Comparison of ENCODE assay signal across 28 mouse cellular contexts in genomic region chr5:111792746-111793145, GRCm38 (mm10). TPM values are rescaled to one million over a fixed set of nuclear protein-coding genes. Genes with fewer than 3 reads are reported as not detected.
"Had no signal": no experiment of that assay in that cellular context is flagged by ENCODE, and none has a peak within 500 bp of the region (broad histone marks: within the 10 kb centered on the region; RNA-seq: fewer than 3 reads in every experiment).

No protein-coding gene starts in this region.

- H3K36me3 ChIP-seq: limb, embryonic 12.5 days; limb, embryonic 15.5 days; midbrain, embryonic 12.5 days; midbrain, embryonic 15.5 days; neural tube, embryonic 12.5 days; neural tube, embryonic 15.5 days had no signal

- H3K4me3 ChIP-seq: limb, embryonic 12.5 days; limb, embryonic 15.5 days; midbrain, embryonic 12.5 days; midbrain, embryonic 15.5 days; neural tube, embryonic 12.5 days; neural tube, embryonic 15.5 days had no signal

- H3K4me1 ChIP-seq: midbrain, embryonic 12.5 days; midbrain, embryonic 15.5 days had no signal

- ATAC-seq: liver, postnatal 0 days; lung, postnatal 0 days; midbrain, embryonic 15.5 days had no signal

- DNase-seq: kidney, postnatal 14 days; kidney, postnatal 4 days; left cerebral cortex, postnatal 4 days; liver, postnatal 0 days; lung, embryonic 14.5 days; right cerebral cortex, adult 18-20 months; right cerebral cortex, postnatal 14 days; right cerebral cortex, postnatal 4 days; thymus, adult 2 months; thymus, postnatal 14 days; thymus, postnatal 4 days had no signal

- H3K9me3 ChIP-seq: limb, embryonic 12.5 days; limb, embryonic 15.5 days; midbrain, embryonic 12.5 days; midbrain, embryonic 15.5 days; neural tube, embryonic 12.5 days; neural tube, embryonic 15.5 days had no signal

- H3K9ac ChIP-seq: limb, embryonic 15.5 days; liver, embryonic 14.5 days; liver, postnatal 0 days; lung, embryonic 14.5 days; midbrain, embryonic 12.5 days; midbrain, embryonic 15.5 days; neural tube, embryonic 12.5 days; neural tube, embryonic 15.5 days had no signal

- H3K27ac ChIP-seq: liver, embryonic 14.5 days; macrophage; midbrain, embryonic 12.5 days; midbrain, embryonic 15.5 days; neural tube, embryonic 12.5 days; neural tube, embryonic 15.5 days; stomach, postnatal 0 days had no signal

- H3K27me3 ChIP-seq: limb, embryonic 15.5 days; midbrain, embryonic 15.5 days; neural tube, embryonic 12.5 days had no signal

- H3K4me2 ChIP-seq: limb, embryonic 12.5 days; limb, embryonic 15.5 days; liver, embryonic 11.5 days; lung, embryonic 14.5 days; midbrain, embryonic 12.5 days; midbrain, embryonic 15.5 days; neural tube, embryonic 12.5 days; neural tube, embryonic 15.5 days had no signal

RNA-seq across cellular contexts. Expression of gene Gm26897, which starts 59.0 kb away (rescaled TPM):
- total RNA-seq: layer of hippocampus, adult 18-20 months; layer of hippocampus, postnatal 14 days; left cerebral cortex, adult 8-10 months; left cerebral cortex, postnatal 14 days; left cerebral cortex, postnatal 4 days; megakaryocyte, adult 5-6 weeks had no signal
- polyA plus RNA-seq: limb, embryonic 12.5 days; limb, embryonic 15.5 days; liver, embryonic 11.5 days; liver, embryonic 14.5 days; liver, postnatal 0 days; lung, embryonic 14.5 days; lung, postnatal 0 days; macrophage; midbrain, embryonic 12.5 days; midbrain, embryonic 15.5 days; neural tube, embryonic 12.5 days; neural tube, embryonic 15.5 days; stomach, embryonic 14.5 days; stomach, postnatal 0 days; thymus, adult 2 months had no signal
